Mouse (Mus musculus) heart, embryonic 14.5 days (tissue): ENCODE measurements around the gene Spata46. TPM values are rescaled to one million over a fixed set of nuclear protein-coding genes. Genes with fewer than 3 reads are reported as not detected.
A peak's percentile ranks its signal among the peaks of the same experiment; 100 is the strongest.

Source experiments
- ATAC-seq: fragments of 200-750 bp; cut with Nextera tagmentation; 2 replicates; pipeline ENCODE4 v1.8.0; 2017; ENCODE audit warnings: low read depth, moderate TSS enrichment; ENCODE audit not compliant: insufficient number of reproducible peaks, insufficient read depth, low FRiP score
- H3K27ac ChIP-seq, 2 experiments: fragments of 200-500 bp in 1 of 2; fragments of 300-500 bp in 1 of 2; sonication (generic) in 1 of 2; replicated peaks in 1 of 2; 2 replicates each; pipeline ENCODE4 v1.5.1; 2012 to 2014; ENCODE audit warnings: low read depth in 2 of 2, low read length in 2 of 2, control low read depth in 1 of 2, mild to moderate bottlenecking in 1 of 2, mixed read lengths in 1 of 2; ENCODE audit not compliant: control insufficient read depth in 1 of 2, insufficient read depth in 1 of 2
- H3K27me3 ChIP-seq: fragments of 300-500 bp; sonication (generic); 2 replicates; pipeline ENCODE4 v1.6.1; 2014; ENCODE audit warnings: mild to moderate bottlenecking, low read length, control low read depth; ENCODE audit not compliant: control insufficient read depth, insufficient read depth
- H3K36me3 ChIP-seq: fragments of 300-500 bp; sonication (generic); 2 replicates; pipeline ENCODE4 v1.6.1; 2014; ENCODE audit warnings: mild to moderate bottlenecking, control low read depth, low read length, mixed read lengths; ENCODE audit not compliant: control insufficient read depth, insufficient read depth
- H3K4me1 ChIP-seq, 2 experiments: fragments of 200-500 bp in 1 of 2; fragments of 300-500 bp in 1 of 2; sonication (generic) in 1 of 2; 2 replicates each; pipeline ENCODE4 v1.6.1; 2012 to 2014; ENCODE audit warnings: low read length in 2 of 2, control low read depth in 1 of 2, mixed read lengths in 1 of 2; ENCODE audit not compliant: control insufficient read depth in 2 of 2, insufficient read depth in 2 of 2
- H3K4me2 ChIP-seq: fragments of 300-500 bp; sonication (generic); 2 replicates; pipeline ENCODE4 v1.6.1; 2014; ENCODE audit warnings: mild to moderate bottlenecking, low read length
- H3K4me3 ChIP-seq, 2 experiments: fragments of 200-500 bp in 1 of 2; fragments of 300-500 bp in 1 of 2; sonication (generic) in 1 of 2; 2 replicates each; pipeline ENCODE4 v1.5.1; 2012 to 2014; ENCODE audit warnings: low read length in 2 of 2, mild to moderate bottlenecking in 2 of 2, control low read depth in 1 of 2, low read depth in 1 of 2, moderate library complexity in 1 of 2; ENCODE audit not compliant: control insufficient read depth in 1 of 2, insufficient read depth in 1 of 2
- H3K9ac ChIP-seq: fragments of 300-500 bp; sonication (generic); 2 replicates; pipeline ENCODE4 v1.6.1; 2014; ENCODE audit warnings: mild to moderate bottlenecking, low read length
- H3K9me3 ChIP-seq: fragments of 300-500 bp; sonication (generic); 2 replicates; pipeline ENCODE4 v1.6.1; 2016; ENCODE audit warnings: low read length, control low read depth; ENCODE audit not compliant: control insufficient read depth
- WGBS: fragments of 180-500 bp; shearing (Covaris S2); extraction: QIAGEN DNeasy Blood & Tissue Kit; methylation state at CpG from one replicate; pipeline ENCODE4 v1.1.7; 2014; 5-methylcytosine and 5-hydroxymethylcytosine counted together
- polyA plus RNA-seq: library from polyadenylated mRNA; unstranded; fragments of >200 nt; fragmentation: Nextera tagmentation; extraction: Ambion mirVana; gene quantifications from 2 replicates; pipeline ENCODE4 v1.2.1, GENCODE M21; 2014

The Spata46 gene
- polyA plus RNA-seq, 1 experiment from 2014 or later, result 1.6 TPM

GRCm38 (mm10) chr1:170311431-170311830, 2.8 kb downstream of the Spata46 start:
- peaks cover 7% of the 10 kb centered on the region; the same call in 1 of the 2 replicates for H3K36me3 ChIP-seq
- H3K27me3 ChIP-seq, result no peaks in the 10 kb centered on the region
- ATAC-seq, result no peak
- no peak overlapping the region for H3K4me2 ChIP-seq
- H3K9ac ChIP-seq, result no peak overlapping the region
- H3K4me3 ChIP-seq, result no peak overlapping the region
- 69% methylated on average over 6 of the region's 6 CpGs for WGBS
- H3K9me3 ChIP-seq, result no peaks in the 10 kb centered on the region
- no peak overlapping the region for H3K27ac ChIP-seq
- no peaks in the 10 kb centered on the region for H3K4me1 ChIP-seq

- H3K4me3 ChIP-seq, result no peak overlapping the region
- 90% methylated on average over 2 of the region's 2 CpGs for WGBS
- H3K9me3 ChIP-seq, result no peaks in the 10 kb centered on the region
- no peak overlapping the region for H3K4me2 ChIP-seq
- no peak overlapping the region for H3K27ac ChIP-seq
- no peaks in the 10 kb centered on the region for H3K27me3 ChIP-seq
- H3K9ac ChIP-seq, result no peak overlapping the region
- H3K4me1 ChIP-seq, result no peaks in the 10 kb centered on the region
- peaks cover 36% of the 10 kb centered on the region for H3K36me3 ChIP-seq
- ATAC-seq, result no peak
These were observed 13.4 kb downstream of the Spata46 start for GRCm38 (mm10) chr1:170322046-170322445.

- 88% methylated on average over 10 of the region's 10 CpGs for WGBS
- Histone ChIP-seq H3K27me3 (no peaks in the 10 kb centered on the region), H3K9me3 (no peaks in the 10 kb centered on the region), H3K36me3 (peaks cover 40% of the 10 kb centered on the region), H3K4me1 (no peaks in the 10 kb centered on the region), H3K4me3 (no peak overlapping the region), H3K27ac (no peak overlapping the region), H3K4me2 (no peak overlapping the region), H3K9ac (no peak overlapping the region)
- ATAC-seq, result no peak
These were observed 14.4 kb downstream of the Spata46 start for GRCm38 (mm10) chr1:170323001-170323400.

- 89% methylated on average over 1 of the region's 1 CpGs for WGBS
- Histone ChIP-seq H3K9me3 (no peaks in the 10 kb centered on the region), H3K27ac (no peak overlapping the region), H3K9ac (no peak overlapping the region), H3K4me2 (no peak overlapping the region), H3K4me3 (no peak overlapping the region), H3K27me3 (no peaks in the 10 kb centered on the region), H3K4me1 (no peaks in the 10 kb centered on the region), H3K36me3 (peaks cover 34% of the 10 kb centered on the region)
- no peak for ATAC-seq
These were observed 15.7 kb downstream of the Spata46 start for GRCm38 (mm10) chr1:170324312-170324711.

DNA sequence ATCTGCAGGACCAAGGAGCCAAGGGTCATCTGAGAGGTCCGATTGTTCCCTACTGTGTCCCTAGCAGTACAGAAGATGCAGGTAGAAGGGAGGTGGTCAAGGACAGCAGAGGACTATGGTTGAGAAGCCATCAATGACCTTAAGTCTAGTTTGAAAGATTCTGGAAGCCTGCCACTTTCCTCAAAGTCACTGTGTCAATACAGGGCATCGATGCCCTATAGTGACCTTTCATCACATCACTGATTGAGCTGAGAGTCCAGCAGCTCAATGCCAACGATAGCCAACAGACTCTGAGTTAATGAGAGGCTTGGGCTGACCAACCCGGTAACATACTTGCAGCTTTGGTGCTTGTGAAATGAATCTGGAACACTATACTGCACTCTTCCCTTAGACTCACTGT, 16.7 kb downstream of the Spata46 start:
- H3K9me3 ChIP-seq, result no peaks in the 10 kb centered on the region
- H3K4me3 ChIP-seq, result no peak overlapping the region
- no peaks in the 10 kb centered on the region for H3K27me3 ChIP-seq
- H3K36me3 ChIP-seq, result peaks cover 24% of the 10 kb centered on the region
- no peak overlapping the region for H3K27ac ChIP-seq
- no peak for ATAC-seq
- no peak overlapping the region for H3K4me2 ChIP-seq
- no peaks in the 10 kb centered on the region for H3K4me1 ChIP-seq
- H3K9ac ChIP-seq, result no peak overlapping the region
- 84% methylated on average over 4 of the region's 4 CpGs for WGBS

DNA sequence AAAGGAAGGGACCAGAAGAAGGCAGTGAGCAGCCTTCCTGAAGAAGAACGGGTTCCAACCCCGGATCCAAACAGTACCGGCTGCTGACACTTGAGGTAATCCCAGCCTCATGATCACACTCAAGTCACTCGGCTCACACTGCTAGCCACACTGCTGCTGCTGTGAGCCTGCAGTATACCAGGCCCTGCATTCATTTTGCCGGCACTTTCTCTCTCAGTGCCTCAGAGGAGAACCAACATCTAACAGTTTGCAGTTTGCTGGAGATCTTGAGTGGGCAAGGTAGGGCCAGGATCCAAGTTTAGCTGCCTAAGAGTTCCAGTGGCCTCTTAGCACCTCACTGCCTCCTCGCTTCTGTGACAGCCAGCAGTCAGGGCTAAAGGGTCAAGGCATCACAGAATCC, 23.3 kb downstream of the Spata46 start:
- WGBS, result 39% methylated on average over 6 of the region's 6 CpGs
- H3K9ac ChIP-seq, result no peak overlapping the region
- no peaks in the 10 kb centered on the region for H3K27me3 ChIP-seq
- H3K4me3 ChIP-seq, result no peak overlapping the region
- peaks cover 6 to 13% of the 10 kb centered on the region in 2 experiments for H3K4me1 ChIP-seq
- peak overlapping the region; percentile 27 to 58; a peak in 2 of 4 replicates for H3K27ac ChIP-seq
- no peak overlapping the region for H3K4me2 ChIP-seq
- peaks cover 12% of the 10 kb centered on the region for H3K36me3 ChIP-seq
- no peaks in the 10 kb centered on the region for H3K9me3 ChIP-seq
- no peak for ATAC-seq

DNA sequence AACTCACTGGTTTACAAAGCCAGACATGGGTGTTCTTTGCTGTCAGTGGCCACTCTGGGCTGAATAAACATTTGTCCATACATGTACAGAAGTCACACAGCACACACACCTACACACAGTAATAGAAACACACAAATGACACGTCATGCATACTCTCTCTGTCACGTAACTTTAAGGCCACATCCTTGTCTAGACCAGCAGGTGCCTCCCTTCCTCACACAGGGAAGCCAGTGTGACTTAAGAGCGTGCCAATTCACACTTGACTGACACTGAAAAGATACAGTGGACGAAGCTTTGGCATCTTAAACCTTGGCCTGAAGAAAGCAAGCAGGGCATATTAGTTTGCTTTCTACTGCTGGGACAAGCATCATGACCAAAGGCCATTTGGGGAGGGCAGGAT, 24.2 kb downstream of the Spata46 start:
- no peak overlapping the region for H3K4me2 ChIP-seq
- H3K9me3 ChIP-seq, result no peaks in the 10 kb centered on the region
- H3K4me3 ChIP-seq, result no peak overlapping the region
- no peak overlapping the region for H3K27ac ChIP-seq
- H3K4me1 ChIP-seq, result peaks cover 6 to 13% of the 10 kb centered on the region in 2 experiments
- no peak overlapping the region for H3K9ac ChIP-seq
- ATAC-seq, result no peak
- no peaks in the 10 kb centered on the region for H3K27me3 ChIP-seq
- 75% methylated on average over 4 of the region's 4 CpGs for WGBS
- H3K36me3 ChIP-seq, result peaks cover 15% of the 10 kb centered on the region

- ATAC-seq, result no peak
- Histone ChIP-seq H3K27me3 (no peaks in the 10 kb centered on the region), H3K9ac (no peak overlapping the region), H3K9me3 (no peaks in the 10 kb centered on the region), H3K4me3 (no peak overlapping the region), H3K36me3 (peaks cover 14% of the 10 kb centered on the region), H3K4me2 (no peak overlapping the region), H3K27ac (no peak overlapping the region), H3K4me1 (peaks cover 0 to 9% of the 10 kb centered on the region in 2 experiments; a peak in 2 of 4 replicates)
- 89% methylated on average over 3 of the region's 3 CpGs for WGBS
These were observed 31.3 kb downstream of the Spata46 start for GRCm38 (mm10) chr1:170339943-170340342.
